Mouse (Mus musculus): ENCODE results near the gene Szt2. TPM values are rescaled to one million over a fixed set of nuclear protein-coding genes. Genes with fewer than 3 reads are reported as not detected.
A peak's percentile ranks its signal among the peaks of the same experiment; 100 is the strongest.

Szt2 gene
- total RNA-seq, 2 experiments from 2014 or later: 4.0 to 13.7 TPM

DNA sequence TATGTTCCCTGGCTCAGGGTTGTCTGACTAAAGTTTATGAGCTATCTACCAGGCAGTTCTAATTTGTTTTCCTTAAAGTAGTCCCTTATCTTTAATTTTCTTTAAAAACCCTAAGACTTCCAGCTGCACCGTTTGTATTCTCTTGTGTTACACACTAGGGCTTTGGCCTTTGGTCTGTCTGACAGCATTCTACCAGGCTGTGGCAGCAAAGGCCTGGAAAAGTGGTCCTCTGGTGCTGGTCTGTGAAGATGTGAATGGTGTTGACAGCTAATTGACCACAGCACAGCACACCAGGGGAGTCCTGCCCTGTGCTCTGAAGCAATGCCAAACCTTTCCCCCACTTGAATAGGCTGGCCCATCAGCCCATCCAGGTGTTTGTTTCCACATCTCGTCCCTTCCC, 6.7 kb upstream of the Szt2 start:
- ATAC-seq (replicated peaks; ENCODE audit: poor library complexity): no peak

DNA sequence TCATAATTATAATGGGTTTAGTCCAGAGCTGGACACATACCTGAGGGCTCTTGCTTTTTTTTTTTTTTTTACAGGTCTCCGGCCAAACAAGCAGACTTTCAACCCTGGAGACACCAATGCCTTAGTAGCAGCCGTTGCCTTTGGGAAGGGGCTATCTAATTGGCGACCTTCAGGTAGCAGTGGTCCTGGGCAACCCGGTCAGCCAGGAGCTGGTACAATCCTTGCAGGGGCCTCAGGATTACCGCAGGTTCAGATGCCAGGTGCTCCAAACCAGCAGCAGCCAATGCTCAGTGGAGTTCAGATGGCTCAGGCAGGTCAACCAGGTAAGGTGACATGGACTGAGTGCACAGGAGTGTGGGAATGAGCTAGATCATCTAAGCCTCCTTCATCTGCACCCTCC, 4.5 kb upstream of the Szt2 start:
- no peak for ATAC-seq (replicated peaks; ENCODE audit: poor library complexity)

DNA sequence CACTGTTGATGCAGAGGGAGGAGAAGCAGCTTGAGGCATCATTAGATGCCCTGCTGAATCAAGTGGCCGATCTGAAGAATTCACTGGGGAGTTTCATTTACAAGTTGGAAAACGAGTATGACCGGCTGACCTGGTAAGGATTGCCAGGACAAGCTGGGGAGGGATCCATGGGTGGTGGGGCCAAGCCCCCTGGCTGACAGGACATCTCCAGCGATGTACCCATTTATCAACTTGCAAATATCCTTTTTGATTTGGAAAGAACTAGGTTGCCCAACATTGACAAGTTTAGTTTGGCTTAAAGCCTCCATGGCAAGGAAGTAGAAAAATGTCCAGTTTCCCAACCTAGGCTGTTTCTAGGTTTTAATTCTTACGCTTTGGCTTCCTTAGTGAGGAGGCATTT, 1.8 kb upstream of the Szt2 start:
- ATAC-seq (replicated peaks; ENCODE audit: poor library complexity): no peak

DNA sequence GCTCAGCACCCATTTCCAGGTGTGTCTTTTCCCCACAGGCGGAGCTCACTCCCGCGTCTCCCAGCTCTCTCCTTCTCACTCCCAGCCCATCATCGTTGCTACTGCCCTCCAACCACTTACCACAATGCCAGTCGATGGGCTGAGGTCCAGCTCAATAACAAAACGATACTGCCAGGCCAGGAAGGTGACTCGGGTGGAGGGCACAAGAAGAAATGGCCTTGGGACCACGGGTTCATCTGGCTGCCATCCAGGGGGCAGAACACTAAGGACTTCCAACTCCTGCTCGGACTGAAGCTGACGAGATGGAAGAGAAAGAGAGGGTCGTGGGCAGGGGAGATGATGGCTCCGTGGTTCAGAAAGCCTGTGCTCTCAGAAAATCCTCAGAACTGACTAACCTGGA, 6.4 kb downstream of the Szt2 start:
- no peak for ATAC-seq (replicated peaks; ENCODE audit: poor library complexity)

DNA sequence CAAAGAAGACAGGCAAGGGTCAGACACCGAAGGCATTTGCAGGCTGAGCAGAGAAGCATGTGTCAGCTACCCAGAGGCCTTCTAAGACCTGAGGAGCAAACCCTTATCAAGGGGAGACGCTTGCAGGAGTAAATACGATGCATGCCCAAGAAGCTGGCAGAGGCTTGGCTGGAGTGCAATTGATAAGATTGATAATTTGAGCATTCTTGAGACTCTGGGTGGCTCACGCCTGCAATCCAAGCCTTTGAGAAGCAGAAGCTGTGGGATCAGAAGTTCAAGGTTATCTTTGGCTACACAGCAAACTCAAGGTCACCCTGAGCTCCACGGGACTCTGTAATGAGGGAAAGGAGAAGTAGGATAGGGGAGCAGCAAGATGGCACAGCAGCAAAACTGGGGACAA, 7.2 kb downstream of the Szt2 start:
- ATAC-seq (replicated peaks; ENCODE audit: poor library complexity): peak; percentile 78

DNA sequence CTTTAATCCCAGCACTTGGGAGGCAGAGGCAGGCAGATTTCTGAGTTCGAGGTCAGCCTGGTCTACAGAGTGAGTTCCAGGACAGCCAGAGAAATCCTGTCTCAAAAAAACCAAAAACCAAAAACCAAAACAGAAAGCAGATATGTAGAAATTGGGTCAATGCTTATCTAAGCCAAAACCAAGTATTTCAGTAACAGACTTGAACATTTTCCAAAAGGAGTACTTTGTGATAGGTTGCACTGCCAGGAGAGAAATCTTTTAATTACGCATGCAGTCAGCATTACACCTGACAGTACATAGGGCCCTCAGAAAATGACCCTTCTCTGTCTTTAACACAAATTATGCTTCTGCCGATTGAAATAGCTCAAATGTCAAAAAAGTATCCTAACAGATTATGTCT, 7.7 kb downstream of the Szt2 start:
- no peak for ATAC-seq (replicated peaks; ENCODE audit: poor library complexity)

DNA sequence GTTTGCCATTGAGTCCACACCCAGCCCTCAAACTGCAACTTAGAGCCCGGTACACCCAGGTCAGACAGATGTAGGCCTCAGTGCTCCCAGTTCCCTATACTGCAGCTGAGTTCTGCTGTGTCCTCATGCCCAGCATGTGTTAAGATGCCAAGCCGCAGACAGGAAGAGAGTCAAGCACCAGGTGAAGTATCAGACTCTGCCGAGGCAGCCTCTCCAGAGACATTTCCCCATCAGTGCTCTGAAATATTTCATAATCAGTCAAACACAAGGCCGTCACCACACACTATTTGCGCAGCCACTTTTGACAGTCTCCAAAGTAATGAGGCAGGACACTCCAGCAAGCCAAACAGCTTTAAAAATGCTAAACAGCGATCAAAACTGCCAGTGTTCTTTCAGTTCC, 10.7 kb downstream of the Szt2 start:
- ATAC-seq (replicated peaks; ENCODE audit: poor library complexity): peak; percentile 67

DNA sequence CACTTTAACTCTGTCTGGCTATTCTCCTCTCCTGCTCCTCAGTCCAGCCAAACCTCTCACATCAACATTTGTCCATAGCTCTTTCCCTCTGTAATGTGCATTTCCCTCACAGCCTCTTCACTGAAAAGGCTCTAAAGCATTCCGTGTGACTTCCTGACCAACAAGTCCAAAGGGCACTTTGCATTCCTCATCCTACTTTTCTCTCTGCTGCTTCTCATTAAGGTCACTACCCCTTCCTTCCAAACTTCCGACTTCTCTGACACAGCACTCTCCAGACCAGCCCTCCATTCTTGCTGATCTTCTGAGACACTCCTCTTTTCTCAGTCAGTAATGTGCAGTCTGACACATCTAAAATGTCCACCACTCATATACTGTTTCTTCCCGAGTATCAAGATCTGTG, 12.6 kb downstream of the Szt2 start:
- ATAC-seq (replicated peaks; ENCODE audit: poor library complexity): no peak

DNA sequence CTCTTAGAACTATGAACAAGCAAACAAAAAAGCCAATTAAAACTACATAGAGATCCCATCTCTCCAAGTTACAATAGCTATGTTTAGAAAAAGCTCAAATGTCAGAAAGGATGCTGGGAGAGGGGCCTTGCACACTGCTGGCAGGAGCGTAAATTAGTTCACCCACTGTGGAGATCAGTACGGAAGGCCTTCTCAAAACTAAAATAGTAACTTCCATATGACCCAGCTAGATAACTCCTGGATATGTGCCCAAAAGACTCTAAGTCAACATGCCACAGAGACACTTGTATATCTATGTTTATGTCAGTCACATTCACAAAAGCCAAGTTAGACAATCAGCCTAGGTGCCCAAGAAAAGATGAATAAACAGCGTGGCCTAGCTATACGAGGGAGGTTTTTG, 13.8 kb downstream of the Szt2 start:
- ATAC-seq (replicated peaks; ENCODE audit: poor library complexity): peak; percentile 69

DNA sequence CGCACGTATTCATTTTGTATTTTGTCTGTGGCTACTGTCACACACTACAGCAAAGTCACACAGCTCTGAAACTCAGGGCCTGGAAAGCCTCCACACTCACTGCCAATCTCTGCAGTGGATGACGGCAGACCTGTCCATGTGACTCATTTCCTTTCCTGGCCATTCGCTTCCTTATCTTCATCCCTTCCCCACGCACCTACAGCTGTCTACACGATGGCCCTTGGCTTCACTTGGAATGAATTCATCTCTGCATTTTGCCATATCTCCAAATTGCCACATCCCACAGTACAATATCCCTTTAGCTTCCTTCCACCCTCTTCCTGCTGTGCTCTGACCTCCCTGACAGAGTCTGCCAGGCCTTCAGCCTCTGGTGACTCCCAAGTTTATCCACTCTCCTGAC, 14.6 kb downstream of the Szt2 start:
- ATAC-seq (replicated peaks; ENCODE audit: poor library complexity): no peak

DNA sequence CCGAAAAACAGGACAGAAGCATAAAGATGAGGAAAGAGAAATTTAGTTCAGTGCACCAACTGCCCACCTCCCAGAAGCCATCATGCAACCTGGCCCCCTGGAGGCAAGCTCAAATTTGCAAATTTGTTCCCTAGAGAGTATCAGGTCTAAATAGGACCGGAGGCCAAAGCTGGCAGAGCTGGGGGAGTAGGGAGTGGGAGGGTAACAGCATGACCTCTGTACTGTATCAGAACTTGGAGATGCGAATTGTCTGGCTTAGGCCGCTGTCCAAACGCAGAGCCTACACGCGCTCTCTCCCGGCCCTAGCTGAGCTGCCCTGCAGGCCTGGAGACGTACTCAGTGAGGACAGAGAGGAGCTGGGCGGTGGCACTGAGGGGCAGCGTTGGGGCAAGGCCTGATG, 18.9 kb downstream of the Szt2 start:
- no peak for ATAC-seq (replicated peaks; ENCODE audit: poor library complexity)

DNA sequence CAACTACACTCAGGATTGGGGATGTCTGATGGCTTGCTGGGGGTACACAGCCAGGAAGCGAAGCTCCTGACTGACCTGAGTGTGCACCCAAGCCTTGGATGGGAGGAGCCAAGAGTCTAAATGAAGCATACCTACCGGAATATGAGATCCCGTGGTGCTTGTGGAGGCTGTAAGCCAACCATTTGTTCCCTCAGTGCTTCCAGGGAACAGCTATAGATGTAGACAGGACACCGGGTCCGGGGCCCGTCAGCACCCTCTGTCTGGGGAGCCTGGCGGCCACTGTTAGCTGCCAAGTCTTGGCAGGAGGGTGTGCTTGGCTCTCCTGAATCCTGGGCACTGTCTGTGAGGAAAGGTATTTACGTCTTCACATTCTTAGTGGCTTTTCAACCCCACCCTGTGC, 21.8 kb downstream of the Szt2 start:
- no peak for ATAC-seq (replicated peaks; ENCODE audit: poor library complexity)

DNA sequence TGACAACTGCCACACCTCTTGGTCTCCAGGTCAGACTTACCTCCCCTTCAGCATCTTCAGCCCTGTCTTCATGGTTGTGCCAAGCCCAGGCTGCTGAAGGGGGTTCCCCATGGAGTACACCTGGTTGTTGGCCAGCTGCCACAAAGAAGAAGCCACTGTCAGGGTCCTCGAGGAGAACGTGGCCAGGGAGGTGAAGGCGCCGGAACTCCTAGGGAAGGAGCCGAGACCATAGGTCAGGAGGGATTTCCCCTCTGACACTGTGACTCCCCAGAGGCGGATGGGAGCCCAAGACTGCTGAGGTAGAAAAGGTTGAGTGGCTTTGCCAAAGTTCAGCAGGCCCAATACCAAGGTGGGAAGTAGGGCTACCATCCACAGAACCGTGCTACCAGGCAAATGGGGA, 25.8 kb downstream of the Szt2 start:
- ATAC-seq (replicated peaks; ENCODE audit: poor library complexity): no peak

DNA sequence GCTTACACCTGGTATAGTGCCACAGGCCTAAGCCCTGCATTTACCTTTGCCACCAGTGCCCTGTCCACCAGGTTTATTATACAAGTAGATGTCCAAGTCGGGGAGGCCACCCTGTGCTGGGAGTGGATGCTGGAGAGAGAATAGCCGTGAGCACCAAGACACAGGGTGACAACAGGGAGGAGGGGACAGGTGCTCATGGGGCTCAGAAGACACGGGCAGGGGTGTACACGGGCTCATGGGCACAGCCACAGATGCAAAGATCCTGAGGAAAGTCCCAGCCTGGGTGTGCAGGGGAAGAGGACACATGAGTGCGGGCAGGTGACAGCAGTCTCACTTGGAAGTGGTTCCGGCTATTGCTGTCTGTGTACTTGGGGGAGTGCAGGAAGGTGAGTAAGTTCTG, 33.1 kb downstream of the Szt2 start:
- no peak for ATAC-seq (replicated peaks; ENCODE audit: poor library complexity)

DNA sequence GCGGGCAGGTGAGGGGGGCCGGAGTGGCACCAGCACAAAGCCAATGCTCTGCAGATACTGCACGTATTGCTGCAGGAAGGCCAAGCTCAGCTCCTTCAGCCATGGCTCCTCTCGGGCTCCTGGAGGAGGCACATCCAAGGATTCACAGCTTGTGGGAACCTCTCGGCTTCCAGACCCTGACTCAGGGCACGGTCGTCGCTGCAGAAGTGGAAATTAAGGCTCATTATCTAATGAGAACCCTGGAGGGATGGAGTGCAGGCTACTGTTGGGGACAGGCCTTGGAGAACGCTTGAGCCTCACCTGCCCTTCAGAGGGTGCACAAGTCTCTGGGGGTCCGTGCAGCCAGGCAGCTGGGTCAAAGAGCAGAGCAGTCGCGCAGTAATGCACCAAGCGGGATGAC, 37.3 kb downstream of the Szt2 start:
- no peak for ATAC-seq (replicated peaks; ENCODE audit: poor library complexity)

DNA sequence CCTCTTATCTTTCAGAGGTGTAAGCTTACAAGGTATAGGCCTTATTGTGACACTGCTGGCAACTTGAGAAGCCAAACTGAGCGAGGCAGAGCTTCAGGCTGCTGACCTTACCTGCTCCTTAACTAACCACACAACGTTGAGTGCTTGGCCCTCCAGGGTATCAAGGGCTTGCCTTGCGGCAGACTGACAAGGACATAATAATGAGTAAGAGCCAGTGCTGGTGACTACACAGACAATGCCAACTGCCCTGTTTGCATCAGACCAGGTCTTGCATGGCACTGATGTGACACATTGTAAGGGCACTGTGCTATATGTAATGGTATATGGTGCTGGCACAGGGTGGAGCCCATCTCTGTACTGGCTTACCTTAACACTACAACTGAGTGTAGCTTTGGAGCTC, 40.5 kb downstream of the Szt2 start:
- no peak for ATAC-seq (replicated peaks; ENCODE audit: poor library complexity)

DNA sequence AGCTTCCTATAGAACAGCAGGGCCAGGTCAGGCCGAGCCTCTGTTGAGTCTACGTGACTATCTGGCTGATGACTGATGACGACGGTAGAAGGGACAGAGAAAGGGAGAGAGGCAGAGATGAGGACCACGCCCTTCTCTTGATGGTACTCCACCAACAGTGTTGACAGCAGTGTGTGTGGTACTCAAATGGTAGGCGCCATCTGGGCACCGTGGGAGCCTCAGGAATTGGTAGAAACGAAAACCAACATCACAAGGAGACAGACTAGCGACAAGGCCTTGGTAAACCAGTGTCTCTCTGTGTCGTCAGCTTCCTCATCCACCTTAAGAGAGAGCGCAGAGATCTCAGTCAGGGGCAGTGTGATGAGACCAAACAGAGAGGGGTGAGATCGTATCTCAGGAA, 41.5 kb downstream of the Szt2 start:
- no peak for ATAC-seq (replicated peaks; ENCODE audit: poor library complexity)

DNA sequence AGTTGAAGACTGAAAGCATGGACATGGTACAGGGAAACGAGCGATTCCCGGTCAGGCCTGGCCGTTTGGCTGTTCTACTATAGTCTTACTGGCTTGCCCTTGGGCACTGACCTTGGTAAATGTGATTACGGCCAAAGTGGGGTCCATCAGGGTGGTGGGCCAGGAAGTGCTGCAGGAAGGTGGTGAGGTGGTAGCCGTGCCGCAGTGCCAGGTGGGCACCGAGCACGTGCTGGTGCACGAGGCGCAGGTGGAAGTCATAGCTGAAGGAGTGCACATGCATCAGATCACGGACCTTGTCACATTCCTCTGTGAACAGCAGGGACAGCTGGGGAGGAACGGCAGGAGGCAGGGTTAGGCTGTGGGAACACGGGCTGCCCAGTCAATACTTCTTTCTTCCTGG, 43.1 kb downstream of the Szt2 start:
- no peak for ATAC-seq (replicated peaks; ENCODE audit: poor library complexity)

DNA sequence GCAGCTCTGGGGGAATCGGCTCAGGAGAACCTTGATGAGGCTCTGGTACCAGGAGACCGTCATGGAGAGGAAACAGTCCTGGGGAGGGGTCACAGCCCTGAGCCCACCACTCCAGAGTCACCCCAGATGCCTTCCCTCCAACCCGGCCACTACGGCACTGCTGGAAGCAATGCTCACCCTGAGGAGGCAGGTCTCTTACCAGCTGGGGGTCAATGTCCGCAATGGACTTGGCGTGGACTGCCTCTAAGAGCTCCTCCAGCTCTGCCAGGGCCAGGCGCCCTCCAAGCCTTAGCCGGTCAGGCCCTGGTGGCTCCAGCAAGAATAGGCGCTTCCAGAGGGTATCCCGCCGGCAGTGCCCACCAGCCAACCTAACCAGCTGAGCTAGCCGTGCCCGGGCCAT, 44.4 kb downstream of the Szt2 start:
- ATAC-seq (replicated peaks; ENCODE audit: poor library complexity): no peak

DNA sequence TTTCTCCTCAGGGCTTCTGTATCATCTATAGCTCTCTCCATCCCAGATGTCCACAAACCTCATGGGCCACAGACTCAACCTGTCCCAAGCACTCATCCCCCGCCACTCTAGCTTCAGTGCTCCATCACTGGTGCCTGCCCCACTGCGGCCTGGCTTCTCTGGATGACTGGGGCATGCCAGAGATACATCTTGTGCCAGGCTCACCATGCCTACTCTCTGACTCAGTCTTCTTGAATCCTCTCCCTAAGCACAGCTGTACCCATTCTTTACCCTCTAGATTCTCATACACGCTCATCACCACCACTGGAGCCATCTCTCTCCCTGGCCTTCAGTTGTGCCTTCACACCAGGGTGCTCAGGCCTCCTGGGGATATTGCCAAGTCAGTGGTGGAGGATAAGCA, 45.1 kb downstream of the Szt2 start:
- ATAC-seq (replicated peaks; ENCODE audit: poor library complexity): no peak

DNA sequence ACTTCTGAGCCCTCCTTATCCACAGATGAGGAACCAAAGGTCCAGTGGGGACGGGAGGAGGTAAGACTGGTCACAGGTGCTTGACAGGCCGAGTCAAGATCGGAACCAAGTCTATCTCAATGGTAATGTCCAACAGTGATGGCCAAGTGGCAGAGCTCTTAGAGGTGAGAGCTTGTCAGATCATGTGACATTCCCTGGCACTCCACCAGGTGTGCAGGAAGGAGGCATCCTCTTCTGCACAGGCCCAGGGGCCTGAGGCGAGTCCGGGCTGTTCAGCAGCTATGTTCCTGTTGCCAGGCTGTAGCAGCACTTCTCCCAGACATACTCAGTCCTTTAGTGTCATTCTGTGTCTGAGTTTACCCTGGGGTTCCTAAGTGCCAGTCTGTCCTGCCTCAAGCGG, 46.2 kb downstream of the Szt2 start:
- ATAC-seq (replicated peaks; ENCODE audit: poor library complexity): no peak

DNA sequence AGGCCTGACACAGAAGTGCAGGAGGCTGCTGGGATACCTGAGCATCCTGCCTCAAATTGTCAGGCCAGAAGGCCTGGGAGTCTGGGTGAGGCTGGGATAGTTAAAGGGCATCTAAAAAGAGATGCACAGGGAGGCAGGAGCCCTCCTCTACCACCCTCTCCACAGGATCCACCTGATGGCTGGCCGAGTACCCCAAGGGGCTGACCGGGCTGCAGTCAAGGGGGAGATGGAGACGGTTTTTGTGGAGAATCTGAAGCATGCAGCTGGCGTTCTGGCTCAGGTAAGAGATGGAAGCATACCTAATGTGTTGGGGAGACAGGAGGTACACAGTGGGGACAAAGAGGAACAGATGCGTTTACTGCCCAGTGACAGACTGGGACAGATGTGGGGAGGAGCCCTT, 47.6 kb downstream of the Szt2 start:
- no peak for ATAC-seq (replicated peaks; ENCODE audit: poor library complexity)

DNA sequence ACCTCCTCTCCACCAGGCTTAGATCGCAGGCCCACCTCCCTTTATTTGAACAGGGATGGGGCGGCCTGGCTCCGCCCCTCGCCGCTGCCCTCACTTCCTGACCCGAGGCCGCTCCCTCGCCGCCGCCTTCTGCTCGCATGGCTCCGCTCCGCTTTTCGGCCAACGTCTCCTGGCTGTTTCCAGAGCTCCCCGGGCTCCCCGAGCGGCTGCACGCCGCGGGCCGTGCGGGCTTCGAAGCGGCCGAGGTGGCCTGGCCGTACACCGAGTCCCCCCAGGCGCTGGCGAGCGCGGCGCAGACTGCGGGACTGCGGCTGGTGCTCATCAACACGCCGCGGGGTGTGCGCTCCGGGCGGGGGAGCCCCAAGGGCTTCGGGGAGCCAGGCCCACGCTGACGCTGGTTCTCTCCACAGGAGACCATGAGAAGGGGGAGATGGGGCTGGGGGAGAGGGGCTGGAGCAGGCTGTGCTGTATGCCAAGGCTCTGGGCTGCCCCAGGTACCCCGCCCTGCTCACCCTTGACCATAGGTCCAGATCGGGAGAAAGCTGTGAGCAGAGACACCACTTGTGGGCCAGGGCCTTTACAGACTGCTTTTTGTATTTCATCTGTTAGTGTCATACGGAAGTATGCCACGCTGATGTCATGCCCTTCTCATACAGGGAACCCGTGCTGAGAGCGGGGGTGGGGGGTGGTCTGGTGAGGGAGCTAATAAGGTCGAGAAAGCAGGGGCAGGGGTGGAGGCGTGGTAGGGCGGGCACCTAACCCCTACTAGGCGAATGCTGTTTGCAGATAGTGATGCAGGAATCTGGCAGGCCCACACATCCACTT, 49.0 kb downstream of the Szt2 start:
- peak; percentile 76 for ATAC-seq (replicated peaks; ENCODE audit: poor library complexity)

All from megakaryocyte progenitor cell, adult 5-6 weeks (primary cell).